Mouse (Mus musculus): ENCODE results near the gene Fam118a. TPM values are rescaled to one million over a fixed set of nuclear protein-coding genes. Genes with fewer than 3 reads are reported as not detected.
A peak's percentile ranks its signal among the peaks of the same experiment; 100 is the strongest.

Gene Fam118a
- polyA plus RNA-seq, 1 experiment, result 55.9 TPM

- peaks cover 18% of the 10 kb centered on the region for H3K4me1 ChIP-seq (ENCODE audit: control insufficient read depth, insufficient read depth, low read length)
- no peaks in the 10 kb centered on the region for H3K27me3 ChIP-seq (ENCODE audit: control insufficient read depth, insufficient read depth, low read length)
- H3K4me3 ChIP-seq (ENCODE audit: control insufficient read depth, low read depth, low read length), result peak overlapping the region; percentile 89
- H3K36me3 ChIP-seq (ENCODE audit: control insufficient read depth, insufficient read depth, low read length), result no peaks in the 10 kb centered on the region
- TF ChIP-seq CTCF (IDR thresholded peaks at IDR 0.05; ENCODE audit: control insufficient read depth, insufficient read depth, insufficient replicate concordance, low read depth, low read length) (no peak), POLR2A (IDR thresholded peaks at IDR 0.05; ENCODE audit: control insufficient read depth, low read depth, low read length) (peak; percentile 79; the same call in 1 of the 2 replicates)
- peak overlapping the region; percentile 88 for H3K27ac ChIP-seq (ENCODE audit: control insufficient read depth, insufficient read depth, low read depth, low read length)
Measured at GRCm38 (mm10) chr15:85036566-85037342, 8.0 kb downstream of the Fam118a start.

DNA sequence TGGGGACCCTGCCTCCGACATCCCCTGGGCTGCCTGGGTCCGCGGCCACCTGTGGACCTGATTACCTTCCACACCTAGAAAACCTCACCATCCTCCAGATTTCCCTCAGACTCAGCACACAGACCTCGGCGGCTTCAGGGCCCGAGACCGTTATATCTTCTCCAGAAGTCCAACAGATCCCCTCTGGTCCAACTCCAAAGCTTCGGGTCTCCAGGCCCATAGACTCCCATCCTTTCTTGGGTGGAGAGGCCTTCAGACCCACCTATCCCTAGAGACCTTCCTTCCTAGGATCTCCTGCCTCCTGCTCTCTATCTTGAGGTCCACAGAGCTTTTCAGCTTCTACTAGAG is 8.6 kb downstream of the Fam118a start:
- no peak for TF ChIP-seq CTCF (IDR thresholded peaks at IDR 0.05; ENCODE audit: control insufficient read depth, insufficient read depth, insufficient replicate concordance, low read depth, low read length)
- TF ChIP-seq POLR2A (IDR thresholded peaks at IDR 0.05; ENCODE audit: control insufficient read depth, low read depth, low read length), result no peak
- Histone ChIP-seq H3K4me1 (ENCODE audit: control insufficient read depth, insufficient read depth, low read length) (peaks cover 18% of the 10 kb centered on the region), H3K27ac (ENCODE audit: control insufficient read depth, insufficient read depth, low read depth, low read length) (peak overlapping the region; percentile 84), H3K36me3 (ENCODE audit: control insufficient read depth, insufficient read depth, low read length) (no peaks in the 10 kb centered on the region), H3K27me3 (ENCODE audit: control insufficient read depth, insufficient read depth, low read length) (no peaks in the 10 kb centered on the region), H3K4me3 (ENCODE audit: control insufficient read depth, low read depth, low read length) (peak overlapping the region; percentile 89)

GRCm38 (mm10) chr15:85041546-85042225 is 12.9 kb downstream of the Fam118a start:
- 0 out of 2 replicates have a peak, but pooled peaks have one; percentile 15 for TF ChIP-seq POLR2A (IDR thresholded peaks at IDR 0.05; ENCODE audit: control insufficient read depth, low read depth, low read length)
- no peak for TF ChIP-seq CTCF (IDR thresholded peaks at IDR 0.05; ENCODE audit: control insufficient read depth, insufficient read depth, insufficient replicate concordance, low read depth, low read length)
- peaks cover 3% of the 10 kb centered on the region; the same call in 1 of the 2 replicates for H3K36me3 ChIP-seq (ENCODE audit: control insufficient read depth, insufficient read depth, low read length)
- no peak overlapping the region for H3K27ac ChIP-seq (ENCODE audit: control insufficient read depth, insufficient read depth, low read depth, low read length)
- no peaks in the 10 kb centered on the region for H3K27me3 ChIP-seq (ENCODE audit: control insufficient read depth, insufficient read depth, low read length)
- H3K4me3 ChIP-seq (ENCODE audit: control insufficient read depth, low read depth, low read length), result no peak overlapping the region
- peaks cover 9% of the 10 kb centered on the region for H3K4me1 ChIP-seq (ENCODE audit: control insufficient read depth, insufficient read depth, low read length)

DNA sequence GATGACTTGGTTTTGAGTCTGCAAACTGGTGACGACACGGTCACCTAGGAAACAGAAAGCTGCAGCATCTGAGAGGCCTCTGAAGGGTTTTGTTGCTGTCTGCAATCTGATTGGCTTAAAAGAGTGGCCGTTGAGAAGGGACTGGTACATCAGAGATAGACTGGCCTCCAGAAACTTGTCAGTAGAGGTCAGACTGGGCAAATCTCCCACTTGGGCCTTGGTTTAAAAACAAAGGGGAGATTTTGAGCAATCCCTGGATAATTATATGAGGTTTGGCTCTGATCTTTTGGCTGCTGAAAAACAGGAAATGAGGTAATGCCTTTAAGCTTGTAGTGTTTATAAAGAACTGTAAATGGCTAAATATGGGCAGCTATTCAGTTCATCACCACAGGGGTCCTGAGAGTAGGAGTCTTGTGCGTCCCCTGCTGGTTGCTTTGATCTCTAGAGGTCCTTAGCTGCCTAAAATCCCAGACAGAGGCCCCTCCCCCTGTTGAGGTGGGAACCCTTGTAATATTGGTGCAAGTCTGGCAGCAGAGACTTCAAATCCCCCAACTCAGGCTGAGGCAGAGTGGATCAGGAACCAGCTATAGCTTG is 13.7 kb downstream of the Fam118a start:
- TF ChIP-seq POLR2A (IDR thresholded peaks at IDR 0.05; ENCODE audit: control insufficient read depth, low read depth, low read length) (no peak), CTCF (IDR thresholded peaks at IDR 0.05; ENCODE audit: control insufficient read depth, insufficient read depth, insufficient replicate concordance, low read depth, low read length) (no peak)
- peaks cover 7% of the 10 kb centered on the region for H3K4me1 ChIP-seq (ENCODE audit: control insufficient read depth, insufficient read depth, low read length)
- H3K36me3 ChIP-seq (ENCODE audit: control insufficient read depth, insufficient read depth, low read length), result peaks cover 3% of the 10 kb centered on the region; the same call in 1 of the 2 replicates
- no peak overlapping the region for H3K4me3 ChIP-seq (ENCODE audit: control insufficient read depth, low read depth, low read length)
- H3K27me3 ChIP-seq (ENCODE audit: control insufficient read depth, insufficient read depth, low read length), result no peaks in the 10 kb centered on the region
- H3K27ac ChIP-seq (ENCODE audit: control insufficient read depth, insufficient read depth, low read depth, low read length), result peak overlapping the region; percentile 60

- Histone ChIP-seq H3K4me3 (ENCODE audit: control insufficient read depth, low read depth, low read length) (no peak overlapping the region), H3K4me1 (ENCODE audit: control insufficient read depth, insufficient read depth, low read length) (peaks cover 4% of the 10 kb centered on the region; the same call in 1 of the 2 replicates), H3K27ac (ENCODE audit: control insufficient read depth, insufficient read depth, low read depth, low read length) (peak overlapping the region; percentile 60), H3K36me3 (ENCODE audit: control insufficient read depth, insufficient read depth, low read length) (peaks cover 3% of the 10 kb centered on the region; the same call in 1 of the 2 replicates), H3K27me3 (ENCODE audit: control insufficient read depth, insufficient read depth, low read length) (no peaks in the 10 kb centered on the region)
- TF ChIP-seq CTCF (IDR thresholded peaks at IDR 0.05; ENCODE audit: control insufficient read depth, insufficient read depth, insufficient replicate concordance, low read depth, low read length) (no peak), POLR2A (IDR thresholded peaks at IDR 0.05; ENCODE audit: control insufficient read depth, low read depth, low read length) (no peak)
Measured at GRCm38 (mm10) chr15:85043116-85043515, 14.4 kb downstream of the Fam118a start.

- no peaks in the 10 kb centered on the region for H3K27me3 ChIP-seq (ENCODE audit: control insufficient read depth, insufficient read depth, low read length)
- no peak overlapping the region for H3K27ac ChIP-seq (ENCODE audit: control insufficient read depth, insufficient read depth, low read depth, low read length)
- H3K36me3 ChIP-seq (ENCODE audit: control insufficient read depth, insufficient read depth, low read length), result peaks cover 3% of the 10 kb centered on the region; the same call in 1 of the 2 replicates
- TF ChIP-seq CTCF (IDR thresholded peaks at IDR 0.05; ENCODE audit: control insufficient read depth, insufficient read depth, insufficient replicate concordance, low read depth, low read length) (no peak), POLR2A (IDR thresholded peaks at IDR 0.05; ENCODE audit: control insufficient read depth, low read depth, low read length) (no peak)
- H3K4me3 ChIP-seq (ENCODE audit: control insufficient read depth, low read depth, low read length), result no peak overlapping the region
- H3K4me1 ChIP-seq (ENCODE audit: control insufficient read depth, insufficient read depth, low read length), result peaks cover 2% of the 10 kb centered on the region; the same call in 1 of the 2 replicates
Measured at GRCm38 (mm10) chr15:85043761-85044160, 15.0 kb downstream of the Fam118a start.

Measured in testis, adult 2 months (tissue).